21 mouse cellular contexts compared by ENCODE assay signal in genomic region chr7:126093162-126093561, GRCm38 (mm10). TPM values are rescaled to one million over a fixed set of nuclear protein-coding genes. Genes with fewer than 3 reads are reported as not detected.
"Had no signal": no experiment of that assay in that cellular context is flagged by ENCODE, and none has a peak within 500 bp of the region (broad histone marks: within the 10 kb centered on the region; RNA-seq: fewer than 3 reads in every experiment).

No protein-coding gene starts in this region.

- H3K27ac ChIP-seq: midbrain, embryonic 10.5 days; midbrain, embryonic 12.5 days; neural tube, embryonic 13.5 days; neural tube, embryonic 15.5 days; stomach, embryonic 15.5 days had no signal

- H3K9me3 ChIP-seq: midbrain, embryonic 12.5 days; neural tube, embryonic 15.5 days; stomach, embryonic 15.5 days had no signal

- H3K4me2 ChIP-seq: lung, embryonic 14.5 days; midbrain, embryonic 12.5 days; neural tube, embryonic 13.5 days; neural tube, embryonic 15.5 days; stomach, embryonic 15.5 days had no signal

- H3K27me3 ChIP-seq: midbrain, embryonic 12.5 days; neural tube, embryonic 13.5 days; neural tube, embryonic 15.5 days; stomach, embryonic 15.5 days had no signal

- ATAC-seq: midbrain, embryonic 16.5 days had no signal

- H3K9ac ChIP-seq: lung, embryonic 14.5 days; midbrain, embryonic 12.5 days; neural tube, embryonic 13.5 days; neural tube, embryonic 15.5 days; stomach, embryonic 15.5 days had no signal

- H3K4me1 ChIP-seq: midbrain, embryonic 12.5 days; neural tube, embryonic 13.5 days; neural tube, embryonic 15.5 days; stomach, embryonic 15.5 days had no signal

- DNase-seq: lung, adult 18-20 months; lung, embryonic 14.5 days; lung, postnatal 10 days; lung, postnatal 4 days; midbrain, embryonic 14.5 days; retina, postnatal 1 day; right cerebral cortex, adult 18-20 months; right cerebral cortex, postnatal 25 days; right cerebral cortex, postnatal 4 days; spleen, adult 18-20 months; thymus, adult 18-20 months; thymus, postnatal 14 days; thymus, postnatal 36 days had no signal

- H3K4me3 ChIP-seq: midbrain, embryonic 10.5 days; midbrain, embryonic 12.5 days; myocyte; neural tube, embryonic 13.5 days; neural tube, embryonic 15.5 days; stomach, embryonic 15.5 days had no signal

RNA-seq across cellular contexts. Expression of gene Gsg1l, which starts 11.0 kb away (rescaled TPM):
- polyA plus RNA-seq: myocyte; thymus, postnatal 0 days had no signal
